Mouse (Mus musculus): ENCODE data around the gene Defb3. TPM values are rescaled to one million over a fixed set of nuclear protein-coding genes. Genes with fewer than 3 reads are reported as not detected.
"Not testable (repeated sequence)": the region's sequence is repeated elsewhere in the genome, so short reads cannot be mapped to it uniquely, and the experiment has no call there.

Defb3 gene
- total RNA-seq (2021): not detected
- long read RNA-seq, experiment 1: 0 reads
- long read RNA-seq, experiment 2: 0 reads

DNA sequence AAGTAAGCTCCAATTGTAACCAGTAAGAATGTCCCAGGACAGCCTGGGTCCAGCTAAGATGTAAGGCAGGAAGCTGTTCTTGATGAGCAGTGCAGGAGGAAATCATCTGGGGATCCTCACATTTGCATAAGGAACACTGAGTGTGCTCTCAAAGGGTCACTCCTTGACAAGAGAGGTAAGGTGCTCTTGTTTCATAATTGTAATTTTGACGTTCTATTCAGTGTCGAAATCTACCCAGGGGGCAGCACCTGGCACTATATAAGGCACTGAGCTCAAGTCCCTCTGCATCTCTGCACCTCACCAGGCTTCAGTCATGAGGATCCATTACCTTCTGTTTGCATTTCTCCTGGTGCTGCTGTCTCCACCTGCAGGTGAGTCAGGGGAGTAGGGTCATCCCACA is at the start of gene Defb3:
Gene Defb3 (plus strand): TSS at position 301 of the 400 bp plus-strand sequence.
- not testable (repeated sequence) for DNase-seq (ENCODE audit: low spot score in 2 of 2)

DNA sequence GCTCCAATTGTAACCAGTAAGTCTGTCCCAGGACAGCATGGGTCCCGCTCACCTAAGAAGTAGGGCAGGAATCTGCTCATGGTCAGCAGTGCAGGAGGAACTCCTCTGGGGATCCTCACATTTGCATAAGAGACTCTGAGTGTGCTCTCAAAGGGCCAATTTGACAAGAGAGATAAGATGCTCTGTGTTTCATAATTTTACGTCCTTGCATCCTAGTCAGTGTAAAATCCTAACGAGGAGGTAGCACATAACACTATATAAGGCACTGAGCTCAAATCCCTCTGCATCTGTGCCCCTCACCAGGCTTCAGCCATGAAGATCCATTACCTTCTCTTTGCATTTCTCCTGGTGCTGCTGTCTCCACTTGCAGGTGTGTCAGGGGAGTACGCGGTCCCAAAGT is 45.9 kb upstream of the Defb3 start, which contains the start of gene Defb5:
Gene Defb5 (plus strand): TSS at position 301 of the 400 bp plus-strand sequence.
- DNase-seq (ENCODE audit: low spot score in 2 of 2): no peak

DNA sequence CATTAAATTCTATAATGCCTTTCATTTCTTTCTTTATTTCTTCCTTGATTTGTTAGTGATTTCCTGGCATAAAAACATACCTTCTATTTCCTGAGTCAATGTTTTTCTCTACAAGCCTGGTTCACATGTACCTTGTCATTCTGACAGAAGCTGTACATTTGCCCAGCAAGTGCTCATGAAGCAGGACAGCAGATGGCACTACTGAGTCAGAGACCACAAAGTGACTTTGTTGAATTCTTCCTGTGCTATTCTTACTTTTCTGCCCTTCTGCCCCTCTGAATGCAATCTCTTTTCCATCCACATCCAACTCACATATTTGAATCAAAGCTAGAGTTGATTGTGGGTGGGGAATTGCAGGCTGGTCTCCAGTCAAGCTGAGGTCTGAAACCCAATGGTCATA is 35.0 kb upstream of the Defb3 start:
- no peak for DNase-seq (ENCODE audit: low spot score in 2 of 2)

DNA sequence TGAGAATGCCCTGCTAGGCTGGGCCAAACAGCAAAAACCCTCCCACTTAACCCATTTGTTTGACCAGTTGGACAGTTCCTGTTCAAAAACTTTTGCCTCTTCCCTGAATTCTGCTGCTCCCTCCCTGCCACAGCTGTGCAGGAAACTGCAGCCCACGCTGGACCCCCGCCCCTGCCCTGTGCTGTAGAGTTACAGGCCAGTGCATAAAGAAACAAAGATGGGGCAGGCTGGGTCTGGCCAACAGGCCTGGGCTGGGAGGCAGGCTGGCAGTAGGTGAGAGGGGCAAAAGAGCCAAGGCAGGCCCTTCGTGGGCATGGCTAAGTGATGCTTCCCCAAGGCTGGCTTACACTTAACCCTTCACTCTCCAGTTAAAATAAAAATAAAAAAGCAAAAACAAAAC is 33.5 kb upstream of the Defb3 start:
- DNase-seq (ENCODE audit: low spot score in 2 of 2): no peak

DNA sequence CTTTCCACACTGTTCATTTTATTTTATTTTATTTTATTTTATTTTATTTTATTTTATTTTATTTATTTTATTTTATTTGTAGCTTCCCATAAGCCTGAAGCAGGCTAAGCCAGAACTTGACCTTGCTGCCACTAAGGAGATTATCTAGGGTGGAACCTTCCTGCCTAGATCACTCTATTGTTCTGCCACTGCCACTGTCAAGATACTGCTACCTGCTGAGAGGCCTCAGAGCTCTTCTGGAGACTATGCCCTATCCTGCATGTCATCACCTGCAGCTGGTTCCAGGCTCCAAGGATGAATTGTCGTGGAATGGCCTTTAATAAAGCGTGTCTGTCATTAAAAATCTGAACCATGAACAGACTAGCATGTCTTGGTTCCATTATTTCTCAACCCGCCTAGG is 5.2 kb downstream of the Defb3 start:
- not testable (repeated sequence) for DNase-seq (ENCODE audit: low spot score in 2 of 2)

DNA sequence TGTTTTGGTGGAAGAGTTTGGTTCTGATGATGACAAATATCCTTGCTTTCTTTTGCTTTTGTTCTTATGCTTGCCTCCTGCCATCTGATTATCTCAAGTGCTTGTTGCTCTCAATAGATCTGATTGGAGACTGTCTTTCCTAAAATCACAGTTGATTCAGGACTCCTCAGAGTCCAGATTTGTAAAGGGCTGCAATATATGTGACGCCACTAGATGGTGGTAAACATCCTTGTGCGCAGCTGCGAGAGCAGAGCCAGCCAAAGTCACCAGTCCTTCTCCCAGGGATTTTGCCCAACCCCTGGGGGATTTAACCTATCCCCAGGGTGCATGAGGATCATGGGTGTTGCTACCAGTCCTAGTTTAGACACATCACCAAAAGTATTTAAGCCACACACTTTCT is 38.7 kb downstream of the Defb3 start:
- no peak for DNase-seq (ENCODE audit: low spot score in 2 of 2)

Other genes starting within 250 kb of the Defb3 start
- not detected for gene Defb39, start 228.6 kb upstream of the Defb3 start, total RNA-seq (2021)
- not detected for gene Defb12, start 178.5 kb upstream of the Defb3 start, total RNA-seq (2021)
- not detected for gene Defb34, start 169.6 kb upstream of the Defb3 start, total RNA-seq (2021)
- gene Gm45826, start 152.6 kb upstream of the Defb3 start, total RNA-seq (2021): not detected
- gene Defb14, start 99.0 kb upstream of the Defb3 start, total RNA-seq (2021): not detected
- gene Defb4, start 94.7 kb upstream of the Defb3 start, total RNA-seq (2021): not detected
- not detected for gene Defb6, start 67.9 kb upstream of the Defb3 start, total RNA-seq (2021)
- not detected for gene Defb46, start 53.4 kb upstream of the Defb3 start, total RNA-seq (2021)
- gene Defb5, start 45.8 kb upstream of the Defb3 start, total RNA-seq (2021): not detected
- not detected for gene Defb8, start 154.2 kb downstream of the Defb3 start, total RNA-seq (2021)
- gene Defb7, start 201.7 kb downstream of the Defb3 start, total RNA-seq (2021): not detected